Mouse (Mus musculus) layer of hippocampus, adult 9-11 months (tissue): ENCODE results near the gene Dctn2.

Source experiments
- DNase-seq: peaks from one replicate; pipeline ENCODE4 v3.0.0; 2022

The Dctn2 gene

DNA sequence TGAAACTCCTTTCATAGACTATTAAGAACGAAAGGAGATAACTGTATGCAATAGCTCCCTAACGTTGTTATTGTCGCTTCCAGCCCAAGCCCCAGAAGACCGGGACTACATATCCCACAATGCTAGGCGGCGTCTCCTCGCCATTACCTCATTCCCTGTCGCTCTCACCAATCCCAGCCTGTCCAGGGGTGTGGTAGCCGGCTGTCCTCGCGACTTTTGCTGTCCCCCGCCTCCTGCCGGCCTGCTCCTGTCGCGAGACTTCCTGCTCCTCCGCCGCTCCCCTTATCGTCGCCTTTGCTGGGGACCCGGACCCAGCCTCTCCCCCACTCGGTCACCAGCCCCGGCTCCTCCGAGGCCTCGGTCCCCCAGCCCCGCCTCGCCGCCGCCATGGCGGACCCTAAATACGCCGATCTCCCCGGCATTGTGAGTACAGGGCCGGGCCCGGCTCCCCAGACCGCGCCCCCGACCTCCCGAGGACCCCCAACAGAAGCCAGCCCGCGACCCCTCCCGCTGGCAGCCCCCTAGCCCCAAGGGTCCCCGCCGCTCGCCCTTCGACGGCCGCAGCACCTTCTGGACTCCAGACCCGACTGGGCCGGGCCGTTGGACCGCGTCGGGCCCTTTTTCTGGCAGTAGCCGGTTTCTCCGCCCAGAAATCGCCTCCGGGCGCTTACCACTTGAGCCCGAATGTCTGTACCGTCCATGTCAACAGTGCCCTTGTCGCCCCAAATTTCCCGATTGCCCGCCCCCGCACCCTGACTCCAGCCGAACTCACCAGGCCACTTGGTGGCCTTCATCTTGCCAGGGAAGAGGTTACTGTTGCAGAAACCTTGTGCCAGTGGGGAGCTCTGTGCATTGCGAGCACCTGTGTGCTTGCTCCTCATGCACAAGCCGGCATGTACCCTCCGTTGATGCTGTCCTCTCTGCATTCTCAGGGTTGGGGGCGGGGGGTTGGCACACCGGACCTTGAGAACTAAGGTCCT is at the start of gene Dctn2:
Gene Dctn2, plus strand, starts transcription at position 257 of the 980 bp plus-strand sequence.
- peak; percentile 97 for DNase-seq

DNA sequence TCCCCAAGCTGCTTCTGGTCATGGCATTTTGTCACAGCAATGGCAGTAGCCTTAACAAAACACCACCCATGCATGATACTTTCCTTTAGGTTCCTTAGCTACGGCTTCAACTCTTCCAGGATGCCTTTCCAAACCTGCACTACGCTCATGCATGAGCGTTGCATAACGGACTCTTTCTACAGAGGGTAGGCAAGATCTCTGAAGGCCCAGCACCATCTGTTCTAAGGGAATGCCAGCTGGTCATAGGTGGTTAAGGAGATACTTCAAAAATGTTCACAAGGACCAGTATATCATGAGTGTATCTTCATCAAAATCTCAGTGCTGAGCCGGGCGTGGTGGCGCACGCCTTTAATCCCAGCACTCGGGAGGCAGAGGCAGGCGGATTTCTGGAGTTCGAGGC is 49.7 kb upstream of the Dctn2 start:
- DNase-seq: peak; percentile 37

DNA sequence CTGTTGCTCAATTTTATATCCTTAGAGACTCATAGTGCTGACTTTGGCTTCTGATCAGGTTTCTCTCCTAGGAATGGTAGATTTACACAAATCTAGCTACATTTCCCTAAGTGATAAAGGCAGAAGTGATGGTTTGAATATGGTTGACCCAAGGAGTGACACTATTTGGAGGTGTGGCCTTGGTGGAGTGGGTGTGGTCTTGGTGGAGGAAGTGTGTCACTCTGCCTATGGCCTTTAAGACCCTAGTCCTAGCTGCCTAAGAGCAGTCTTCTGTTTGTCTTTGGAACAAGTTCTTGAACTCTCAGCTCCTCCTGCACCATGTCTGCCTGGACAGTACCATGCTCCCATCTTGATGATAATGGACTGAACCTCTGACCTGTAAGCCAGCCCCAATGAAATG is 49.0 kb upstream of the Dctn2 start:
- DNase-seq: no peak

DNA sequence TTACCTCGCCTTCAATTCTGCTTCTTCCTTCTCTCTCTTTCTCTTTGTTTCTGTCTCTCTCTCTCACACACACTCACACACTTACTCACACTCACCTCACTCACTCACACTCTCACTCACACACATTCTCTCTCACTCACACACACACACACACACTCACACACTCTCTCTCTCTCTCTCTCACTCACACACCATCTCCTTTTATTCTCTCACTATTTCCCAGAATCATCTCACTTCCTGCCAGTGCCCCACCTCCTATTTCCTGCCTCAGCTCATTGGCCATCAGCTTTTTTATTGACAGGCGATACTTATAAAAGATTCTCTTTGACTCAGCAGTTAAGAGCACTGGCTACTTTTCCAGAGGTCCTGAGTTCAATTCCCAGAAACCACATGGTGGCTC is 47.8 kb upstream of the Dctn2 start:
- no peak for DNase-seq

DNA sequence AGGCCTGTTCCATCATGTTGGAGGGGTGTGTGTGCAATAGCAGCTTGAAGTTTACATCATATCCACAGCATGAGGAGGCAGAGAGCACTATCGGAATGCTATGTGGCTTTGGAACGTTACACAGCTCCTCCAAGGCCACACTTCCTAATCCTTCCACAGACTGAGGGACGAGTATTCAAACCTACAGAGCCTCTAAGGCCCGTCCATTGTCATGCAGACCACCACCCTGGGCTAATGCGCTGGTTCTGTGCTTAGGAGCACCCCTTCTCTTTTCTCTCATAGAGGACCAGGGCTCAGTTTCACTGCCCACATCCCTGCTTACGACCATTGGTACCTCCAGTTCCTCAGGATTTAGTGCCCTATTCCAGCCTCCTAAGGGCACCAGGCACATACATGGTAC is 41.0 kb upstream of the Dctn2 start:
- DNase-seq: no peak

DNA sequence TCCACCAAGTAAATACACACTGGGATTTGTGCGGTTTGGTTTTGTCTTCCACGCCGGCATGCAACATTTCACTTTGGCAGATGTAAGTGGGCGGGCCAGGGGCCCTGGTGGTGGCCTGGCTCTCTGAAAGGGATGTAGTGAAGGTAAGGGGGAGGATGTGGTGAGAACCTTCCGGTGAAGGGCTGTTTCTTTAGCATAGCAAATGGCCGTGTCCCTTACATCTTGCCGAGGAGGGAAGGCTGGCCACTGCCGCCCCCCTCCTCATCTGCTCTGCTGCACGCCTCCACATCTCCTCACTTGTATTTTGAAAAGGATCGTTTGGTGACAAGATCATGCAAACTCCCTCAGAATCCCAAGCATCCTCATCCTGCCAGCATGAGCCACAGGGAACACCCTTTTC is 40.4 kb upstream of the Dctn2 start:
- DNase-seq: no peak

DNA sequence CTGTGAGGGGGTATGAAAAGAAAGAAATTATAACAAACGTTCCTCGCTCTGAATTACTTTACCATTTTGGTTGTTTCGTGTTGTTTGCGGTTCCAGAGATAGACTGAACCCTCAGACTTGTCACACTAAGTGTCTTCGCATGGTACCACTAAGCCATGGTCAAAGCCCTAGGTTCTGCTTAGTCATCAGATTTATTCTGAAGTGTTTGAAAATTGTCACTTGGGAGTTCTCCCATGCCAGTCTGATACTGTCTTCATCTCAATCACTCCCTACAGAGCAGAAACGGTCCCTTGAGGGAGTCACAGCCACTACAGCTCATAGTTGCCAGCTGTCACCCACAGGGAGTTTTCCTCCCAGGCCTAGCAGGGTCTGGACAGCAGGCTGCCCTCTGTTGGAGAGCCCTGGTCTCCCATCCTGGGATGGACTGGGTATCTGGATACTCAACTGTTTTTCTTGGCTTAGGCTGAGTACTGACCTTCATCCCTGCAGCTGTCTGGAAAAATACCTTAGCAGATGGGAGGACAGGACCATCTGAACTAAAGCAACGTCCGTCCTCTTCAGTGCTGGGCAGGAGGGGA is 39.8 kb upstream of the Dctn2 start:
- no peak for DNase-seq

DNA sequence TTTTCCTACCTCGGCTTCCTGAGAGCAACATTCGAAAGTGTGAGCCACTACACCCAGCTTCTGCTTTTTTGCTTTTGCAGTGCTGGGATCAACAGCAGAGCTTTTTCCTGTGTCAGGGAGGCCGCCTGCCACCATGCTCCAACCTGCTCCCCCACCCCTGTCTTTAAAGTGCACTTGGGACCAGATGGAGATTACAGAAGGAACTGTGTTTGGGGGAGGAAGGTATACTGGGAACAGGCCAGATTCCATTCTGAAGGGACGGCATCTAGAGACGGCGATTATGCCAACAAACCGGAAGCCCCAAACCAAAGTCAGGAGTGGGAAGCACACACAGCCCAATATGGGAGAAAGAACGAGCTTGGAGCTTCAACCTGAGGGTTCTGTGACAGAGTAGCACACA is 39.0 kb upstream of the Dctn2 start:
- DNase-seq: no peak

DNA sequence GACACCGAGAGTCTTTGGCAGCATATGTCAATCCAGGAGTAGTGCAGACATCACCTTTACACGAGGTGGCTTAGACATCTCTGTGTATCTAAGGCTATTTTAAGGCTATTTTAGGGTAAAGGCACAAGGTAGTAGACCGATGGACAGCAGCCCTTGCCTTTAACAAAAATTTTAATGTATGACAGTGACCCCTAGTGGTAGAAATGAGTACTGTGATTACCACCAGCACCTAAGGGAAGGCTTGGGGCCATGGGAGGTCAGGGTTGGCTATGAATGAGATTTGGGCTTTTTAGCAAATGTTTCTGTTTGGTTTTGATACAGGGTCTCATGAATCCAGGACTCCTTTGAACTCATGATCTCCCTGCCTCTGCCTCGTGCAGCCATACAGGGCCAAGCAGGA is 37.3 kb upstream of the Dctn2 start:
- DNase-seq: no peak

DNA sequence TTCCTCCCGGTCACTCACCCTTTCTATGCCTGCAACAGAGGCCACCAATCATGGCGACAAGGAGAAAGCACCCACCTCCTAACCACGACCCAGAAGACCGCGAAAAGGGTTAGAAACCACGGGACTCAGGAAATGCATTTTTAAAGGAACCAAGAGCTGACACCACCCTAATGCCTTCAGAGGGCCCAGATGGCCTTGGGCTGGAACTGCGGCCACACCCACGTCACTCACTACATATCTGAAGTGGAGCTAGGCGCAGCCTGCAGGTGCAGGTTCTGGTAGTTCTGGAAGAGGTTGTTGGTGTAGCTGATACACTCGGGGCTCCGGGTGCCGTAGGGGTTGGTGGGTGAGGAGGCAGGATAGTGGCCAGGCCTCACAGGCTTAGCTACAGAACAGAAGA is 35.5 kb upstream of the Dctn2 start:
- DNase-seq: no peak

DNA sequence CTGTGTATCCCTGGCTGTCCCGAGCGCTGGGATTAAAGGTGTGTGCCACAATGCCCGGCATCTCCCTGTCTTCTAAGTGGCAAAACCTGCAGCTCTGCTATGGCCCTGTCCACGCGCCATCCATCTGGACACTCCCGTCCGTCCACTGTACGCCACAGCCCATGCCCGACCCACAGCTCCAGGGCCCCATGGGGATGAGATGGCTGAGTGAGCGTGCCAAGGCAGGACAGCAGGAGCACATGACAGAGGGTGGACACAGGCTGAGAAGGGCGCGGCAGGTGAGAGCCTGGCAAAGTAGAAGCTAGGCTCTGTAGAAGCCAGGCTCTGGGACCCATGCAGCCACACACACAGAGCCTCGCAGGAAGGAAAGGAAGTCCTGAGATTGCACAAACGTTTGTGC is 34.4 kb upstream of the Dctn2 start:
- no peak for DNase-seq

DNA sequence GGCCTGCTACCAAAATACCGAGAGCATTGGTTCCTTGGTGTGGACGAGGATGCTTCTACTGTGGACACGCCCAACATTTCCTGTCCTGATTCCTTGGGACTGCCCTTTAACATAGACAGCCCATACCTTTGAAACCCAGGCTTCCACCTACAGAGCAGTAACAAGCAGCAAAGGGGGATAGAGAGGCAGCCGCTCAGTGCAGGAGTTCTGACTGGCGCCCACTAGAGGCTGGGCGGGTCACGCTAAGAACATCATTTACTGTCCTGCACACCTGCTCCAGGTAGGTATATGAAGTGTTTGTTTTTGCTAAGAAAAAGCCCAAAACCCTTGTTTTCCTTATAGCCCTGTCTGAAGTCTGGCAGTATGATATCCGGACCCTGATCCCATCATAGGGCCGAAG is 33.0 kb upstream of the Dctn2 start:
- no peak for DNase-seq

DNA sequence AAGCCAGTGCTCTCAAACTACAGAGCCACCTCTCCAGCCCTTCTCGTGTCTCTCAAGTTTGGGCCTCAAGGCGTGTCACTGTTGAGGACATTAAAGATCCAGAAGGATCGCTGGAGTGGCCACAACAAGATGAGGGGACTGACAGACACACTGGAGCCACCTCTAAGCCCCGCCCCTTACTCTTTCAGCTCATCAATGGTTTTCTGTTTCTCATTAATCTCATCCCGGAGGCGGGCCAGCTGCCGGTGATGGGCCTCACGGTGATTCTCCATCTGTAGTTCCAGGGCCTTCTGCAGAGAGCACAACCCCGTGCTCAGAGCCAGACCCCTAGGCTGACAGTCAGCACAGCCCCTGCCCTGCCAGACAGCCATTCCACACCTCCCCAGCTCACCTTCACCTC is 29.6 kb upstream of the Dctn2 start:
- DNase-seq: no peak

DNA sequence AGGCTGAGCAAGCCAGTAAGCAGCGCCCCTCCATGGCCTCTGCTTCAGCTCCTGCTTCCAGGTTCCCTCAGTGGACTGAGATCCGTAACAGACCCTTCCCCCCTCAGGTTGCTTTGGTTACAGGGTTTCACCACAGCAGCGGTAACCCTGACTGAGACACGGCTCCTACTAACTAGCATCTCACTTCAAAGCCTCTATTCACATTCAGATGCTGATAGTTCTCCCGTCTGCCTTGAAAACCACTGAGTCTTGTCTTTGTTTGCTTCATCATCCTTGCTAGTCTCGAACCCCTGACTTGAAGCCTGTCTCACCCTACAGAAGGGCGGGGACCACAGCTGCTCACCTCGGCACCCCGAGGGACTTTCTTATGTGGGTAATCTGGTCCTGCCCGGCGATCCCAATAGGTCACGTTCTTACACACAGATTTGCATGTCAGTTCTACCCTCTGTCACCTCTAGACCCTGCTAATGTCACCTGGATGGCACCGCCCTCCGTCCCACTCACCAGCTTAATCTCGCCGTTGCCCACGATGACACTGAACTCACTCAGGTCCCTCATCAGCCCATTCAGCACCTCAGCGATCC is 27.8 kb upstream of the Dctn2 start:
- DNase-seq: no peak

DNA sequence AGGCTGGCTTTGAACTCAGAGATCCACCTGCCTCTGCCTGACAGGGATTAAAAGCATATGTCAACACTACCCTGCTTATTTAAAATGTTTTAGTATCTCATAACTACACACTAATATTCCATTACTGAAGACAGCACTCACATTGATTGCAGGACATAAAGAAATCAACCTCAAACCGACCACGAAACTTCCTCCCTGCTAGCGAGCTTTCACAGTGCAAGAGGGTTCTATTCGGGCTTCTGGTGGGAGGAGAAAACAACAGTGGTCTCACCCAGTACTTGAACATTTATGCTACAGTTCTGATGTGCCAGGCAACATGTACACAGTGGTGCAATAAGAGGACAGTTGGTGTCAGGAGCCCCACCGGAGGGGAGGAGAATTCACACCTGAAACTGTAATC is 15.4 kb upstream of the Dctn2 start:
- no peak for DNase-seq

DNA sequence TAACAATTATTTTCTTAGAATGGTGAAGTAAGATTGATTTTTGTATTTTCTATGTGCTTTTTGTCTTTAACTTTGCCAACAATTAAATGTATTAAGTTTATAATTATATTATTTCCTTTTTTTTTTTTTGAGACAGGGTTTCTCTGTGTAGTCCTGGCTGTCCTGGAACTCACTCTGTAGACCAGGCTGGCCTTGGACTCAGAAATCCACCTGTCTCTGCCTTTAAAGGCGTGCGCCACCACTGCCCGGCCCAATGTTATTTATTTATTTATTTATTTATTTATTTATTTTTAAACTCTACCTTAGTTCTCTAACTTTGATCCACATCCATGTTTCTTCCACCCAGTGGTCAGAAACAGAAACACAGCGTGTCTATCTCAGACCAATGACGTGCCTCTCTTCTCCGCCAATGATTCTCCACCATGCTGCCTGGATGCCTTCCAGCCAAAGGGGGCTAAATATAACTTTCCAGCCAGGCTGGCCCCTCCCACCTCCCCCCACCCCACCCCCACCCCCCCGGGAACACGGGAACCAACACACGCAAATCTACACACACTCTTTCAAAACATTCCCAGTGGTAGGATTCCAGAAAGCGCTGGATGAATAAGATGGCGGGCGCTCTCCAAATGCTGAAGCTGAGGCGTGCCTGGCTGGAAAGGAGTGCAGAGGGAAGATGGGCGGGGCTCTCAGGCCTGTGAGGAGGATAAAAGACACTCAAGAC is 10.4 kb upstream of the Dctn2 start:
- no peak for DNase-seq

DNA sequence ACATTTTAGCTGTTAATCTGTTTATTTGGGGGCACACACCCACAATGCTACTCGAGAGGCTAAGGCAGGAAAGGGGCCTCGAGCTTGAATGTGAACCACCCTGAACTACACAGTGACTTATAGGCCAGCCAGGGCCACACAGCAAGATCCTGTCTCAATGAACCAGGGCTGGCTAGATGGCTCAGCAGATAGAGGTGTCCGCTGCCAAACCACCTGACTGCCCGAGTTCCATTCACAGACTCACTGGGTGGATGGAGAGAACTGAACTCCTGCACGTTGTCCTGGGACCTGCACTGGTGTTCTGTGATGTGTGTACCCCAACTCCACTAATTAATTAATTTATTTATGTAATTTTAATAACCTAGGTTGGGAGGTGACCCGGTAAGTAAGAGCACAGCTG is 8.4 kb upstream of the Dctn2 start:
- no peak for DNase-seq

DNA sequence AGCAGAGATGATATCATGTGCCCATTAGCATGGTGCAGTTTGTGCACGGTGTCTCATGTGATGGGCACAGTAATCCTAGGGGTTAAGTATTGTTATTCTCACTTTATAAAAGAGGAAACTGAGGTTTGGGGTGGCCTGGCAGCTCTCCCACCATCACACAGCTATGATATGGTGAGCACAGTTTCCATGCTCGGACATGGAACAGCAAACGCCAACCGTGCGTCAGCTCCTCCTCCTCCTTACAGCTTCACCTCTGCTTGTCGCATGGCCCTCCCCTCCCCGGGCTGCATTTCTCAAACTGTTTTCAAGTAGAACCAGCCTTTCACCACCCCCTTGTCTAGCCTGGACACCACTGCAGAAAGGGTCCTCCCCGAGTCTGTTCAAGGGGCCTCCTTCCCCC is 7.7 kb upstream of the Dctn2 start:
- DNase-seq: no peak

DNA sequence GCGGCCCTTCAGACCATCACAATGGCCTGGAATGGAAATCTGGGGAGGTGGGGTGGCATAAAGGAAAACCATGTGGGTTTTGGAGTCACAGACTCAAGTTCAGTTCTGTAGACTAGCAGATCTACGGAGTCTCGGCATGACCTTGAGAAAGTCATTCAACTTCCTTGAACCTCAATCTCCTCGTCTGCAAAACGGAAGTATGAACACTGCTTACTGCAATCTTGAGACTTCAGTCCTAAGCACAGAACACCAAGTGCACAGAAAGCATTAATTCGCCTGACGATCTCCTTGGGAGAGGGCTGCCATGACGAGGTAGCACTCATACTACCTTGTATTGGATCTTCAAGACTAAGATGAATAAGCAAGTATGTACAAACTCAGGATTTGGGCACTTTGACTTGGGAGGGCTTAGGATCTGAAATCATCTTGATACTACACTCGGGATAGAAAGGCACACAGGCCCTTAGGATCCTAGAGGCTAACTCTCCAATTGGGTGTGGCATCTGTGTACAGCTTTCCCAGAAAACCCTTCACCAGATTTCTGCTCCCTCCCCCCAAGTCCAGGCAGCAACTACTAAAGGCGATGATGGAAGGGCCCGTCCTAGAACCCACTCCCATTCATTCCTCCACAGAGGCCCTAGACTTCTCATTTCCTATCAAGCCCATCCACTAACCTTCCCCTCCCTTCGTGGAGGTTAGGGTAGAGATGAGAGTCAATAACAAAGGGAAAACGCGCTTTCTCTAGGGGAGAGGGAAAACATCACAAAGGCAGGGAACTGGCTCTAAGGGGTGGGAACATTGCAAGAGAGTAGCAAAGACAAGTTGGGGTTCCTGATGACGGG is 4.2 kb upstream of the Dctn2 start:
- DNase-seq: no peak

DNA sequence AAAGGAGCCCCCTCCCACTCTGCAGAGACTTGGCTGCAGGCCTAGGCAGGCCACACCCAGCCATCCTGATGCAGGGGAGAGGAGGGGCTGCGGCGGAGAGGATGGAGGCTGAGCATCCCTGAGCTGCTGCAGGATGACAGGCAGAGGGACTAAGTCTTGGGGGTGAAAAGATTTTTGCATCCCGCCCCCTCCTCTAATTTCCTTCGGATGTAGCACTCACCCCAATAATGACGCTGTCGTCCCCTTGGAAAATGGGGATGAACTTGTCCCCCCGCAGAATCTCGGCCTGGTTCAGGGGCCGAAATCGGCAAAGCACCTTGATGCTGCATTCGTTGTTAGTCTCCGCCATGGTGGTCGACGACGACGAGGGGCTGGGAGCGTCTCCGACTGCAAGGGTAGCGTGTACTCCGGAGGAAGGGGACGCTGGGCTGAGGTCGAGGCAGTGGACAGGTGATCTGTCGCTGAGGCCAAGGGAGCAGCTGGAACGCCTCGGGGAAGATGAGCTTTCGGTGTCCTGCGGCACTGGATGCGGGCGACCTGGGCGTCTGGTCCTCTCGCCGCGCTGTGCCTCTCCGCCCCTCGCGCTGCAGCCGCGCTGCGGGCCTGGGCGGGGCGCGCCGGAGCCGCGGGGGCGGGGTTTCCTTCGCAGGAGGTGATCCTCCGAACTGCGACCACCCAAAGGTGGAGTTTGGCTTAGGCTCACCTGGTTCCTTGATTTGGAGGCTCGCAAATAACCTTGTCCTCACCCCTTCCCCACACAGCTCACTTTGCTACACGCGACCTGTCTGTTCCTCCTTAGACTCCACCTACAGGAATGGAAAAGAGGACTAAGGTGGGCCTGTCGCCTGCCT is 3.4 kb upstream of the Dctn2 start, which contains the start of gene Kif5a:
Gene Kif5a, minus strand, starts transcription at position 801 of the 851 bp plus-strand sequence.
- peak; percentile 67 for DNase-seq

DNA sequence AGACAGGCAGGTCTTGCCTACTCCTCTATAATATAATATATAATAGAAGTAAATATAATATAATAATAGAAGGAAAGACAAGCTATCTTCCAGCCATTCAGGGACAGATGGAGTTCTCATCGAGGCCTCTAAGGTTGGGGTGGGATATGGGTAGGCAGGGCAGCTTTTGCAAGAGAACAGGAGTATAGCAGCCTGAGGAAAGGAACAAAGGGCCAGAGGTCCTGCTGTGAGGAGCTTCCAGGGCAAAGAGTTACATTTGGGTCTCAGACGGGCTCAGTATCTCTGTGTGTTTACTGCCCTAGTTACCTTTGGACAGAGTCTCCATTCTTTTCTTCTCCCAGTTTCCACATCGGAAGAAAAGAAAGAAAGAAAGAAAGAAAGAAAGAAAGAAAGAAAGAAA is 2.5 kb upstream of the Dctn2 start:
- no peak for DNase-seq

DNA sequence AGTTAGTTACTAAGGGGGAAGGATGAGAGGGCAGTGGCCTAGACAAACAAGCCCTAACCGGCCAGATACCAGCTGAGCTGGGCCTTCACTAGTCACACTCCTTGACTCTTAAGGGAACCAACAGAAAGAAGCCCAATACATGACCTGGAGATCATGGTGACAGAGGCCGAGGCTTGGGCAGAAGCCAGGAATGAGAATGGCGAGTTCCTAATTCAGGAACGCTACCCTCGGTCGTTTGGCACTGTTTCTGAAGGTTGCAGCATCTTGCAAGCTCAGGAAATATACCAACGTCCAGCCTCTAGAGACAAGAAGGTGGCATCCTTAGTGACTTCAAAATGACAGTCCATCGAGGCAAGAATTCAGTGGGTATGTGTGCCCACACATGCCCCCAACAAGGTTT is 1.8 kb upstream of the Dctn2 start:
- DNase-seq: no peak
